Mouse (Mus musculus): ENCODE data around the gene Sh2d5.

Sh2d5 gene

DNA sequence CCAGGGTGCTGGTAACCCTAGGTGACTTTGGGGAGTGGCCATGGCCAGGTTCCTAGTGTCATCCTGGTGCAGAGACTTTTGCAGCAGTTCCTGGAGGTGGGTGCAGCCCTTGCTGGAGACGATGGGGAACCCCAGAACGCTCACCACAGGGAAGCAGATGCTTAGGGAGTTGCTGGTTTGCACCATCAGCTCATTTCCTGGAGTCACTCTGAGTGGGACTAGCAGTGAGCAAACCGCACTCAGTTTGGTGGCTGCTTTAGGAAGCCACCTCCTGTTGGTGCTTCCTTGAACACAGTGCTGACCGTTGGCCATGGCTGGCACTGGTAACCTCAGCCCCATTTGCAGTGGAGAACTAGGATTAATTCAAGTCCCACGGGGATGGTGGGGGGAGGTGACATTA, 9.3 kb downstream of the Sh2d5 start:
- DNase-seq (ENCODE audit: low read depth, low spot score) = no peak

DNA sequence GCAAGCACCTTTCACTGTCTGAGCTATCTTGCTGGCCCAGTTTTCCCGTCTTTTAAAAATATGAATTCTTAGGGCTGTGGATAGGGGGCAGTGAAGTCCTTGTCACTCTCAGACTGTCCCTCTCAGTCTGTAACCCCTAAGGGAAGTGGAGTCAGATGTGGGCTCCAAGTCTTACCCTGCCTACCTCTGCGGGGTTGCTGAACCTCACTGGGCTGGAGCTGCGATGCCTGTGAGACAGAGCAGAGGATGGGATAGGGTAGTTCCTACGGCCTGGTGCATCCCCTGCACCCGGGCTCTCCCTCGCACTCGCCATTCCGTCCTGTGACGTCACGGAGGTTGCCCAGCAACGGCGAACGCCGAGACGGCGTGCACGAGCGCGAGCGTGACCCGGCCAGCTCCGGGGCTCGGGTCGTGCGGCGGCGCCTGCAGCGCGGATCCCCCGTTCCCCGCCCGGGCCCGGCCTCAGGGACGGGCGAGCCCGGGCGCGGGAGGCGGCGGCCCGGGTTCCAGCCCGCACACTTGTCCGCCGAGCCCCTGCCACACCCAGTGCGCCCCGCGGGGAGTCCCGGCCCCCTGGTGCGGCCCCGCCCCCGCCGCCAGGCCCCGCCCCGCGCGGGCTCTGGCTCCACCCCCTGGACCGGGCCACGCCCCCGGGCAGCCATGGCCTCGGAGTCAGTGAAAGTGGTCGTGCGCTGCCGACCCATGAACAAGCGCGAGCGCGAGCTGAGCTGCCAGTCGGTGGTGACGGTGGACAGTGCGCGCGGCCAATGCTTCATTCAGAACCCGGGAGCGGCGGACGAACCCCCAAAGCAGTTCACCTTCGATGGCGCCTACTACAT, 11.9 kb downstream of the Sh2d5 start:
- DNase-seq (ENCODE audit: low read depth, low spot score) = peak; percentile 87

DNA sequence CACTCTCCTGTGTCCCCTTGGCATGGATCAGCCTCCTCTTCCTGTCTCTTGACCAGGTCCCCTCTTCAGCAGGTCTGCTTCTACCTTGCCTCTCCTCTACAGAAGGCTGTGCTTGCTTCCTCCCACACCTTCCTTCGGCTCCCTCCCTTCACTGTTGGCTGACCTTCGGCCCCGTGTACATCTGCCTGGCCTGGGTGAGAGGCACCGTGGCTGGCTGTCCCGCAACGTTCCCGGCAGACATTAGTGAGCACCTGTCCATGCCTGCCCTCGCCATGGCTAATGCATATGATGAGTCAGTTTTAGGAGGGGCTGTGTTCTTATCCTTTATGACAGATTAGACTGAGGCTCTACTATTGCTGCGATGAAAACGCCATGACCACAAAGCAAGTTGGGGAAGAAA, 17.7 kb downstream of the Sh2d5 start:
- no peak for DNase-seq (ENCODE audit: low read depth, low spot score)

DNA sequence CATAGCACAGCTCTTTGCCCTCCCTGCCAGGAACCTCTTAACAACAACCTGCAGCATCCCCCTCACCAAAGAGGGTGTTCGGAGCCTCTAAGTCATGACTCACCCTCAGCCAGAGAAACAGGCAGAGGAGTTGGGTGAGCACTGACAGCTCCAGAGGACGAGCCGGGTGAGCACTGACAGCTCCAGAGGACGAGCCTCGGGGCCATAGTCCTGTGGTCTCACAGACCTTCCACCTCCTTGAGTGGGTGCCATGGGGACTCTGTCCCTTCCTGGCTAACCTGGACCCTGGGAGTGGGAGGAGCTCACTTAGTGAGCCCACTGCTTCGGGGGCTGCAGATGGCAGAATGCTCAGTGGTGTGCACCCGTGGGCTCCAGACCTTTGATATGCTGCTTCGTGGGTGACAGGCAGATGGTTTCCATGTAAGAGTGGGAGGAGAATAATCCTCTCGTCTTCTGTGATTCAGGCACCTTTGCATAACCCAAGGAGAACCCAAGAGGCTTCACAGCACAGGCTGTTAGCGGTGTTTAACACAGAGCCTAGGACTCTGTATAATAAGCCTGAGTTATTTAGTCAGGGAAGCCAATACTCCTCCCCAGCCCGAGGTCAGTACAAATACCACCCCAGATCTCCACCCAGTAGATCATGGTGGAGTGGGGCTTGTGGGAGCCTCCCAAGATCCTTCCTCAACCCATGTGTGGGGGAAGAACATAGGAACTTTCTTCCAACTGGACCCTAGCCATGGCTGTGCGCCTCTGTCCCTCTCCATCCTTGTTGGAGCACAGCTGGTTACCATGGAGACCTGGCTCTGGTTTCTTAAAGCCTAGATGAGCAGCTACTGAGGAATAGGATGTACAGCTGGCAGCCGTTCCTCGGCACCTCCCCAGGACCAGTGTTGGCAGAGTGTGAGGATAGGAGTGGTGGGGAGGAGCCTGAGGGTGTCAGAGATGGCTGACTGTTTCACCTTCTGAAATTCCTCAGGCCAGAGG, 22.1 kb downstream of the Sh2d5 start:
- no peak for DNase-seq (ENCODE audit: low read depth, low spot score)

DNA sequence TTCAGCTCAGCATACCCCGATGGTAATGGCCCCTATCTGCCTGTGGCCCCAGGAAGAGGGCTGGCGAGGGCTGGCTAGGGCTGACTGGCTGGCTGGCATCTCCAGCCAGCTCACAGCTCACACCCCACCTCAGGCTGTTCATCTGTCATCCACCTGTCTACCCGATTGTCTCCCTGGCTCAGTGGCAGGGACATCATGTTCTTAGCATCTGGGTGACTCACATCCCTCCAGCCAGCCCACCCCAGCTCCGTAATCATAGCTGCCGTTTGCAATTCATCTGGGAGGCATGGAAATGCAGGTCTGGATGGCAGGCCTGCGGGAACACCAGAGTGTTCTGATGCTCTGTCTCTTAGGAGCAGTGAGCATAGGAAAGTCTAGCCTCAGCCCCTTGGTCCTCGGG, 28.1 kb downstream of the Sh2d5 start:
- DNase-seq (ENCODE audit: low read depth, low spot score) = no peak

DNA sequence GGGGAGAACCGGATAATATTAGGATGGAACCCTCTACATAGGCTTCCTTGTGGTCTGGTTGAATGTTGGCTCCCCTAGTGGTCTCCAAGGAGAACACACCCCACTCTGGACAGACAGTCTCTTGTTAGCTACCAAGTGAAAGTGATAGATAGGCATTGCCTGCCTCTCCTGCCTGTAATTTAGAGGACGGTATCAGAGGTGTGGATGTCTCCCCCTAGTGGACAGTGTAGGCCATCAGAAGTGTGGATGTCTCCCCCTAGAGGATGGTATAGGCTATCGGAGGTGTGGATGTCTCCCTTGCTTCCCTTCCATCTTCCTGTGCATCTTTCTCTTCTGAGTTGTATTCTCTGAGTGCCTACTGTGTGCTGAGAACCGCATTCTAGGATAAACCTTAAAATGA, 32.6 kb downstream of the Sh2d5 start:
- DNase-seq (ENCODE audit: low read depth, low spot score) = peak; percentile 92

DNA sequence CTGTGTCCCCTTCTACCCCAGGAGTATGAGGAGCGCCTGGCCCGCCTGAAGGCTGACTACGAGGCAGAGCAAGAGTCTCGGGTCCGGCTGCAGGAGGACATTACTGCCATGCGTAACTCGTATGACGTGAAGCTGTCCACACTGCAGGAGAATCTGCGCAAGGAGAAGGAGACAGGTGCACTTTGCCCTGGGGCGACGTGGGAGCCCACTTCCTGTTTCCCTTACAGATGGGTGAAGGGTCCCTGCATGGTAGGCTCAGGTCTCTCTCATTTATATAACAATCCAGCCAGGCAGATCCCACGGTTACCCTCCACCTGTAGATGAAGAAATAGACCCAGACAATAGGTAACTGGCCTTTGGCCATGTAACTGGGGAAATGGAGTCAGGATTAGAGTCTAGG, 36.2 kb downstream of the Sh2d5 start:
- DNase-seq (ENCODE audit: low read depth, low spot score) = no peak

DNA sequence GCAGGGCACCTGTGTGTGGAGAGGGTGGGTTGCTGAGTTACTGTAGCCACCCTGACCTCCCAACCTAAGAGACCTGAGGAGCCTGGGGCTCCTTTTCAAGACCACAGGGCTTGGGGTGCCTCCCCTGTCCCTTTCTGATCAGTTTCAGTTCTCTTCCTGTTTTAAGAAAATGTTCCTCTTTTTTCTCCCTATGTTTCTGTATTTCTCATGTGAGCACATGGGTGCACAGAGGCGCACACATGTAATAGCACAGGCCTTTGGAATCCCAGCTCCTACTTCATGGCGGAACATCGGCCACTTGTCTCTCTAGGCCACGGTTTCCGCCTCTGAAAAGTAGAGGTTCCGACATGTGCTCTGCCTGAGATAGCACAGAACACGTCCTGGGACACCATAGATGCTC, 38.5 kb downstream of the Sh2d5 start:
- DNase-seq (ENCODE audit: low read depth, low spot score) = no peak

DNA sequence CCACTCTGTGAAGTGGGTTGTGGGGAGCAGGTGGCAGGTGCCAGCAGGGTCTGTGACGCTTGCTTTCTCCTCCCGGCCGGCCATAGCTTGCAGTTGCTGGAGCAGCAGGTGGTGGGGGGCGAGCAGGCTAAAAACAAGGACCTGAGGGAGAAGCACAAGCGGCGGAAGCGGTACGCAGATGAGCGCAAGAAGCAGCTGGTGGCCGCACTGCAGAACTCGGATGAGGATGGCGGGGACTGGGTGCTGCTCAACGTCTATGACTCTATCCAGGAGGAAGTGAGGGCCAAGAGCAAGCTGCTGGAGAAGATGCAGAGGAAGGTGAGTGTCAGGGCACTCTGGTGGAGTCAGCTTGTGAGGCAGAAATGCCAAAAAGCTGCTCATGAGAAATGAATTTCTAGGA, 41.8 kb downstream of the Sh2d5 start:
- no peak for DNase-seq (ENCODE audit: low read depth, low spot score)

DNA sequence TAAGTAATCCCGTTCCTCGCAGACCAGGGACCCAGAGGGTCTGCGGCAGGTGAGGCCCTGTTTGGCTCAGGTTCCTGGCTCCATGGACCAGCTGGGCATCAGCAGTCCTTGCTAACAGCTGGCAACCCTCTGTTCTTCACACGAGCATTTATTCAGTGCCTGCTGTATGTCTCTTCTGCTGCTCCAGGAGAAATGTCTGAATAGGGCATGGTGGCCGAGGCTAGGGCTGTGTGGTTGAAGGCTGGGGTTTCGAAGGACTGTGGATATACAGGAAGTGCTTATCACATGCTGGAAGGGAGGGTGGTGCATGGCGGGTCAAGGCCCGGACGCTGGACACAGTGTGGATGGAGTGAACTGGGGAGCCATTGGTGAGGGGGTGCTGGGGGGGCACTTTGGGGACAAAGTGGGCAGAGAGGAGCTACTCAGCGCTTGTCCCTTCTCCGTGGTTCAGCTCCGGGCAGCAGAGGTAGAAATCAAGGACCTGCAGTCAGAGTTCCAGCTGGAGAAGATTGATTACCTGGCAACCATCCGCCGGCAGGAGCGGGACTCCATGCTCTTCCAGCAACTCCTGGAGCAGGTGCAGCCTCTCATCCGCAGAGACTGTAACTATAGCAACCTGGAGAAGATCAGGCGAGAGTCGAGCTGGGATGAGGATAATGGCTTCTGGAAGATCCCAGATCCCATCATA, 43.2 kb downstream of the Sh2d5 start:
- no peak for DNase-seq (ENCODE audit: low read depth, low spot score)

DNA sequence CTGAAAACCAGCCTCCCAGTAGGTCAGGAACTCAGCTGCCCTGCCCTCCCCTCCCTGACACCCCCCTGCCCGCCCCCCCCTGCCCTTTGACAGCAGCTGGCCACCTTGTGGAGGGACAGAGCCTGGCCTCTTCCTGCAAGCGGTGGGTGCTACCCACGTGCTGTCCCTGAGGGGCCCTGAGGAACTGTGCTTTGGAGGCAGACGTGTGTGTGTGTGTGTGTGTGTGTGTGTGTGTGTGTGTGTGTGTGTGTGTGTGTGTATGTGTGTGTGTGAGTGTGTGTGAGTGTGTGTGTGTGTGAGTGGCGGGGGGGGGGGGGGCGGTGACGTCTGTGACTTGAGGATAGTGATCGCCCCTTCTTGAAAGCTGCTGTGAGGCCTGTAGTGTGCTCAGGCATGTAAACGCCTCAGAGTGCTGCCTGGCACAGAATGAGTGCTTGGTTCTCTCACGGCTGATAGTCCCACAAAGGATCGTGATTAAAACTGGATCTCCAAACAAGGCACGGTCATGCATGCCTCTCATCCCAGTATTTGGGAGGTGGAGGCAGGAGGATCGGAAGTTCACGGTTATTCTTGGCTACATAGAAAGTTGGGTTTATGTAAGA, 43.8 kb downstream of the Sh2d5 start:
- DNase-seq (ENCODE audit: low read depth, low spot score) = no peak

DNA sequence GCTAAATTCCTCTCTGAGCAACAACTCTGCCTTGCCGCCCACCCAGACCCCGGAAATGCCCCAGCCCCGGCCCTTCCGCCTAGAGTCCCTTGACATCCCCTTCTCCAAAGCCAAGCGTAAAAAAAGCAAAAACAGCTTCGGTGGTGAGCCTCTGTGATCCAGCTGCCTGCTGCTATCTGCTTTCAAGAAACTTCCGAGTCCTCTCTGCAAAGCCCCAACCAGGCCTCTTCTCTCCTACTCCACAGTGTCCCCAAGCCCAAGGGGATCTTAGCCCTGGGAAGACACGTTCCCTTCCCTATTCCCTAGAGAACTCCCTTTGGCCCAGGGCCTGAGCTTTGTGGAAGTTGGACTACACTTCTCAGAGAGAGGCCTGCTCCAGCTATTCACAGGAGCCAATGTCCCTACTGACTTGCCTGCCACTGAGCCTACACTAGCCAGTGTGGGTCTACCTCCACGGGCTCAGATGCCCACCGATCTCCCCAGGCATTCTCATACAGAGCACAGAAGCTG, 51.1 kb downstream of the Sh2d5 start:
- DNase-seq (ENCODE audit: low read depth, low spot score) = no peak

DNA sequence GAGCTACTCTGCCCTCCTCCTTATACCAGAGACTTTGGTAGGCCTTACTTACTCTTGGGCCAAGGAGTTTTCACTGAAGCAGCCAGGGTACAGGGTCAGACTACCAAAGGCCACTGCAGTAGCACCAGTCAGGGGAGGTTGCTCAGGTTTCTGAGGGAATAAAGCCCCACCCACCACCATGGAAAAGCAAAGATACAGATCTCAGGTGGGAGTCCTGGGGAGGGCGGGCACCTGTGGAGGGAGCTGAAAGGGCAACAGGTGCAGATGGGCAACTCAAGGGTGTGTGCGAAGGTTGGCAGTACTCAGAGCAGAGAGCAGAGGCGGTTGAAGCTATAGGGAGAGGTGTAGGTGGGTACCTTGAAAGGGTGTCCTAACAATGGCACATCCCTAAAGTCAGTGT, 52.8 kb downstream of the Sh2d5 start:
- DNase-seq (ENCODE audit: low read depth, low spot score) = no peak

DNA sequence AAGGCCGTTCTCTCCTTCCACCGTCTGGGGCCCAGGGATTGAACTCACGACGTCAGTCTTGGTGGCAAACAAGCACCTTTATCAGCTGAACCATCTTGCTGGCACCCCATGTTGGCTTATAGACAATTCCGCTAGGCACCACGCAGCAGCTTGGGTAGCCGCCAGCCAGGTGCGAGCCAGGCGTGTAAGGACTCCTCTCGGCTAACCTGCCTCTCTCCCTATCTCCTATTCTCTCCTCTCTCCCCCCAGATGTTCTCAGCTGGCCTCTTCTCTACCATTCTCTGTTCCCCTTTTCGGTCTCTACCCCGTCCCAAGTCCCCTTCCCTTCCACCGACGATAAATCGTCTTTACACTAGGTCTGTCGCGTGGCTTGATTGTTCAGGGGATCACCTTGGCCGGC, 53.5 kb downstream of the Sh2d5 start:
- DNase-seq (ENCODE audit: low read depth, low spot score) = no peak

DNA sequence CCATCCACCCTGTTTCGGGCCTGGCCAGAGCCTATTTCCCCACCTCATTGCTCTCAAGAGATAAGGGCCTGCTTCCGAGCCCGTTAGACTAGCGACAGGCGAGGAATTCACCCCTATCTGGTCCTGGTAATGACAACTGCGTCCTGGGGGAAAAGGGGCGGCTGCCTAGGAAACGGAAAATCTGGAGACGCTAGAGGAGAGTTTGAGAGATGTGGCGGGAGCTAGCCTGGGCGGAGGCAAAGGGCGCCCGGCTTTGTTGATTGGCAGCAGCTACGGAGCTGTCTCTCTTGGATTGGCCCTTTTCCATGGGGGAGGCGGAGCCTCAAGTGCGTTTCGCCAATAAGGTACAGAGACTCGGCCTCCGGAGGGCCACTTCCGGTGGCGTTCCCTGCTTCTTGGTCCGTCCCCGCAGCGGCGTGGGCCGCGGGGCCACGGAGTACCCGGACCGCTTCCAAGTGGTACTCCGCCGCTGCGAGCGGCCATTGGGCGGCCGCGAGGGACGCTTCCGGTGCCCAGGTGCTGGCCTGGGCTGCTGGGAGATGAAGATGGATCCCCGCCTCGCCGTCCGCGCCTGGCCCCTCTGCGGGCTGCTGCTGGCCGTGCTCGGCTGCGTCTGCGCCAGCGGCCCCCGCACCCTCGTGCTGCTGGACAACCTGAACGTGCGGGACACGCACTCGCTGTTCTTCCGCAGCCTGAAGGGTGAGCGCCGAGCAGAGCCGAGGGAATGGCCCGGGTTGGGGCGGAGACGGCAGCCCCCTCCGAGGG, 54.3 kb downstream of the Sh2d5 start, which contains the start of gene Ddost:
Gene Ddost, plus strand, starts transcription at position 391 of the 765 bp plus-strand sequence.
- DNase-seq (ENCODE audit: low read depth, low spot score) = peak; percentile 98

DNA sequence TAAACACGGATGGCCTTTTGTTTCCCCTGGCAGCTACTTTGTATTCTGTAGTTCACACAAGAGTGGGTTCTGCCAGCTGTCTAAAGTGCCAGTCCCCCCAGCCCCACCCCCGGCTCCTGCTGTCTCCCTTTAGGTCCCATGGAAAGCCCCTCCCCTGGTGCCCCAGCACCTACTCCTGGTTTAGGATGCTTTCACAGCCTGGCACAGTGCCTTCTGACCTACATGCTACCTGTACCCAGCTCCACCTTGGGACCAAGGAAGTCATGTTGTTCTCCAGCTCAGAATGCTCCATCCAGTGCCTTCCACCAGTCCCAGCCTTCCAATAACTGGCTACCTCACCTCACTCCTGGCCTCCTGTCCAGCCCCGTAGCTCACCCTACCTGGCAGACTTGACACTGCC, 56.8 kb downstream of the Sh2d5 start:
- no peak for DNase-seq (ENCODE audit: low read depth, low spot score)

DNA sequence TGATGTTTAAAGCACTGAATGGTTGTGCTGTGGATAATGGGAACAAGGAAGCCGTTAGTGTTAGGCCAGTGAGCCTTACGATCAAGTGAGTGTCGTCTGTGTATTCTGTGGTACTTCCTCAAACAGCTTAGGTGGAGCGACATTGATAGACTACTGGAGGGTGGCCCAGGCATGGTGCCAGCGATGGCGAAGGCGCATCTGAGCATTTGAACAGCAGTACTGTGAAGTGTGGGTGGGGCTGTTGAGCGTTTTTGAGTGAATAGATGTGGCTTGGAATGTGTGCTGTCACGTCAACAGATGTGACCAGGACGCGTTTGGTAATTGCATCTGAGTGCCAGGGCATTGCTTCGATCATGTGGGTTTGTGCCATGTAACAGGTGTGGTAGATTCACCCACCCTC, 57.5 kb downstream of the Sh2d5 start:
- DNase-seq (ENCODE audit: low read depth, low spot score) = no peak

DNA sequence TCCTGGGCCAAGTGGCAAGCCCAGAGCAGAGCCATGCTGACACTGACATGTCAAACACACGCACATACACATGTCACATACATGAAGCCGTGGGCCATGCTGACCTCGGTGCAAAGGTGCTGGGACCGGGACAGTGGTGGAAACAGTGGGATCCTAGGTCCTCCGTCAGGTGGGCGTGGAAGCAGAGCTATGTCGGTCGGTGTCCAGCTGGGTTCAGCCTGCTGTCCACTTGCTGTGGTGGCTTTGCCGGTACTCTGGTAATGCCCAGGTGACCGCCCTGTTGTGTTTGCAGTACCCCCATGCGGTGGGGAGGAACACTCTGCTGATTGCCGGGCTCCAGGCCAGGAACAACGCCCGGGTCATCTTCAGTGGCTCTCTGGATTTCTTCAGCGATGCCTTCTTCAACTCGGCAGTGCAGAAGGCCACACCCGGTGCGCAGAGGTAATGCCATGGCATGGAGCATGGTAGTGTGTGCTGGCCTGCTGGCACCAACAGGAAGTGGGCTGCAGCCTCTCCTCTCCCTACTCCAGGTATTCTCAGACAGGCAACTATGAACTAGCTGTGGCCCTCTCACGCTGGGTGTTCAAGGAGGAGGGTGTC, 60.2 kb downstream of the Sh2d5 start:
- no peak for DNase-seq (ENCODE audit: low read depth, low spot score)

Data from CD4-positive, CD25-positive, alpha-beta regulatory T cell, adult 2 months (primary cell).